Mouse (Mus musculus) stomach, postnatal 0 days (tissue): Measurements from ENCODE around the gene Ywhag.

Experiments
- CTCF ChIP-seq: IDR thresholded peaks from 2 replicates; pipeline ENCODE4 v1.5.1; 2016; ENCODE audit warnings: antibody characterized with exemption, low read depth, mild to moderate bottlenecking, moderate library complexity
- EP300 ChIP-seq: optimal IDR thresholded peaks from 2 replicates; pipeline ENCODE3; 2016; ENCODE audit warnings: antibody characterized with exemption

- TF ChIP-seq CTCF (no peak), EP300 (no peak)
These were observed 41.6 kb downstream of the Ywhag start for GRCm38 (mm10) chr5:135892589-135893351.
